Mouse (Mus musculus): ENCODE measurements around the gene Gm815.

The Gm815 gene

GRCm38 (mm10) chr19:26885616-26886015 lies at the start of gene Gm815:
Gm815 (plus strand) TSS chr19:26885881.
- DNase-seq (ENCODE audit: inconsistent age in 2 of 2, low spot score in 1 of 2): no peak

GRCm38 (mm10) chr19:26837626-26838025 lies 48.1 kb upstream of the Gm815 start:
- no peak for DNase-seq (ENCODE audit: inconsistent age in 2 of 2, low spot score in 1 of 2)

- DNase-seq (ENCODE audit: inconsistent age in 2 of 2, low spot score in 1 of 2): no peak
These were observed 41.8 kb upstream of the Gm815 start for GRCm38 (mm10) chr19:26843896-26844295.

GRCm38 (mm10) chr19:26844813-26845212 lies 40.9 kb upstream of the Gm815 start:
- no peak for DNase-seq (ENCODE audit: inconsistent age in 2 of 2, low spot score in 1 of 2)

GRCm38 (mm10) chr19:26845276-26846016 lies 40.2 kb upstream of the Gm815 start:
- DNase-seq (ENCODE audit: inconsistent age in 2 of 2, low spot score in 1 of 2): peak; percentile 71 to 92

GRCm38 (mm10) chr19:26846017-26846285 lies 39.7 kb upstream of the Gm815 start:
- no peak for DNase-seq (ENCODE audit: inconsistent age in 2 of 2, low spot score in 1 of 2)

- DNase-seq (ENCODE audit: inconsistent age in 2 of 2, low spot score in 1 of 2): no peak
These were observed 34.5 kb upstream of the Gm815 start for GRCm38 (mm10) chr19:26851017-26851782.

GRCm38 (mm10) chr19:26852325-26852900 lies 33.3 kb upstream of the Gm815 start:
- DNase-seq (ENCODE audit: inconsistent age in 2 of 2, low spot score in 1 of 2): no peak

- DNase-seq (ENCODE audit: inconsistent age in 2 of 2, low spot score in 1 of 2): peak in 1 of 2 experiments; percentile 55
These were observed 31.9 kb upstream of the Gm815 start for GRCm38 (mm10) chr19:26853701-26854282.

GRCm38 (mm10) chr19:26854661-26855060 lies 31.0 kb upstream of the Gm815 start:
- peak in 1 of 2 experiments; percentile 46 for DNase-seq (ENCODE audit: inconsistent age in 2 of 2, low spot score in 1 of 2)

GRCm38 (mm10) chr19:26855152-26855551 lies 30.5 kb upstream of the Gm815 start:
- no peak for DNase-seq (ENCODE audit: inconsistent age in 2 of 2, low spot score in 1 of 2)

GRCm38 (mm10) chr19:26858427-26859194 lies 27.1 kb upstream of the Gm815 start:
- no peak for DNase-seq (ENCODE audit: inconsistent age in 2 of 2, low spot score in 1 of 2)

- DNase-seq (ENCODE audit: inconsistent age in 2 of 2, low spot score in 1 of 2): peak in 1 of 2 experiments; percentile 57
These were observed 26.5 kb upstream of the Gm815 start for GRCm38 (mm10) chr19:26859195-26859570.

GRCm38 (mm10) chr19:26863662-26864061 lies 22.0 kb upstream of the Gm815 start:
- peak; percentile 84 to 90 for DNase-seq (ENCODE audit: inconsistent age in 2 of 2, low spot score in 1 of 2)

GRCm38 (mm10) chr19:26864975-26865690 lies 20.5 kb upstream of the Gm815 start:
- DNase-seq (ENCODE audit: inconsistent age in 2 of 2, low spot score in 1 of 2): no peak

GRCm38 (mm10) chr19:26865736-26866135 lies 19.9 kb upstream of the Gm815 start:
- peak; percentile 20 to 53 for DNase-seq (ENCODE audit: inconsistent age in 2 of 2, low spot score in 1 of 2)

- no peak for DNase-seq (ENCODE audit: inconsistent age in 2 of 2, low spot score in 1 of 2)
These were observed 16.1 kb upstream of the Gm815 start for GRCm38 (mm10) chr19:26869591-26869990.

- no peak for DNase-seq (ENCODE audit: inconsistent age in 2 of 2, low spot score in 1 of 2)
These were observed 15.4 kb upstream of the Gm815 start for GRCm38 (mm10) chr19:26870280-26870679.

GRCm38 (mm10) chr19:26871096-26871495 lies 14.6 kb upstream of the Gm815 start:
- DNase-seq (ENCODE audit: inconsistent age in 2 of 2, low spot score in 1 of 2): no peak

GRCm38 (mm10) chr19:26872886-26873285 lies 12.8 kb upstream of the Gm815 start:
- no peak for DNase-seq (ENCODE audit: inconsistent age in 2 of 2, low spot score in 1 of 2)
